Mouse (Mus musculus) erythroblast, embryonic 14.5 days (primary cell): ENCODE measurements around the gene Ppm1h.

Experiments
- GATA1 ChIP-seq: IDR thresholded peaks from 2 replicates; pipeline ENCODE4 v1.6.1; 2012; ENCODE audit warnings: low read length, inconsistent platforms, mixed read lengths
- TAL1 ChIP-seq: IDR thresholded peaks from 3 replicates; pipeline ENCODE4 v1.6.1; 2012; ENCODE audit warnings: low read length, inconsistent platforms, mixed read lengths

DNA sequence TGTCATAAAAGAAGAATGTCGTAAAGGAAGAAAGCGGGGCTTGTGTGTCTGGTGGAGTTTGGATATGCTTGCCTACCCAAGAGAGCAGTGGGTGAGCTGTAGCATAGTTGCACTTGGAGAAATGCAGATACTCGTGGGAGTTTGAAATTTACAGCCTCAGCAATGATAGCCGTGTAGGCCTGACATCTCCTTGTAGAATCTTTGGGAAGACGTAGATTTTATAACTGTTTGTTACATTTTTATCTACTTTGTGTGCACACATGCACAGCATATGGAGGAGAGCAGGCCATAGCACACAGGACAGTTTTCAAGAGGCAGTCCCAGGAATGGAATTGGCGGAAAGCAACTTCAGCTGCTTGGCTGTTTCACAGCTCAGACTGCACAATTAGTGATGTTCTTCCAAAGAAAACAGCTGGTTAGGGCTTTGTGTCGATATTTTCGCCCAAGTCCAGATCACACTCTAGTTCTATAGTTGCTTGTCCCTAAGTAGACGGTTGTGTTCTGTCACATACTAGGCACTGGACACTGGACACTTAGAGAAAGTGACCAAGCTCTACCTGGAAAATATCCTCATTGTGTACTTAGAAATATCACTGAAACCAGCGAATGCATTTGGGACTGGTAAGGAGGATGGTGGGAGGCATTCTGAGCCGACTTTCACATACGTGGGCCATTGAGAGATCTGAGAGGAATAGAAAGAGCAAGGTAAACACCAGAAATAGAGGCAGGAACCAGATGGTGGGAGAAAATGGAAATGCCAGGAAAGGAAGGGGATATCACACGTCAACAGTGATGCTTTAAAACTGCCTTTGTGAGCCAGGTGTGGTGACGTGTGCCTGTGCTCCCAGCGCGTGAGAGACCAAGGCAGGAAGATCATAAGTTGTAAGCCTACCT lies 173.0 kb downstream of the Ppm1h start:
- no peak for TF ChIP-seq GATA1
- no peak for TF ChIP-seq TAL1
